Mouse (Mus musculus): ENCODE measurements around the gene Mymx.
"Not testable (repeated sequence)": the region's sequence is repeated elsewhere in the genome, so short reads cannot be mapped to it uniquely, and the experiment has no call there.

Mymx gene

GRCm38 (mm10) chr17:45601877-45602304, at the start of gene Mymx:
Mymx (minus strand) TSS chr17:45602102.
- DNase-seq (ENCODE audit: low read depth, low spot score): no peak

DNA sequence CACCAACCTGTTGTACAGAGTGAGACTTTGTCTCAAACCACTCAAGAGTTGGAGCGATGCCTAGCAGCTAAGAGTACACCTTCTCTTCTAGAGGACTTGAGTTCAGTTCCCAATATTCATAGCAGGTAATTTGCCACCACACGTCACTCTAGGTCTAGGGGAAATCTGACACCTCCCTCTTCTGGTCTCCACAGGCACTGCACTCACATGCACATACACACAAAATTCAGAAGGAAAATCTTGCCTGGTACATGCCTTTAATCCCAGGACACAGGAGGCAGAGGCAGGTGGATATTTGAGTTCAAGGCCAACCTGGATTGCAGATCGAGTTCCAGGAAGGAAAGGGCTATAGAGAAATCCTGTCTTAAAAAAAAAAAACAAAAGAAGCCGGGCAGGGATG, 42.3 kb upstream of the Mymx start:
- no peak for DNase-seq (ENCODE audit: low read depth, low spot score)

- peak; percentile 30 for DNase-seq (ENCODE audit: low read depth, low spot score)
Observed at GRCm38 (mm10) chr17:45642701-45643100, 40.8 kb upstream of the Mymx start.

DNA sequence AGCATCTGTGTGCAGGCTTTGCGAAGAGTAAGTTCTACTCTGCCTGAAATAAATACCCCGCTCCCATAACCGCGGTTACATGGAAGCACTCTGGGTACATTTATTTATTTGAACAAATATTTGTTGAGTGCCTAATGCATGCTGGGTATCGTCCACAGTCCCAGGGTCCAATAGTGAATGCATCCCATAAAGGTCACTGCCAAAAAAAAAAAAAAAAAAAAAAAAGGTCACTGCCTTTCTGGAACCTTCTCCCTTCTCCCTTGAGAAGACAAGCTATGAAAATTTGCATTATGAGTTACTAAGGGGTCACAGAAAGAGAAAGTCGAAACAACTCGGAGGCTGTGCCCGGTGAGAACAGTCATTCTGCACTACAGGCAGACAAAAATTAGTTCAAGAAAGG, 40.1 kb upstream of the Mymx start:
- DNase-seq (ENCODE audit: low read depth, low spot score): no peak

DNA sequence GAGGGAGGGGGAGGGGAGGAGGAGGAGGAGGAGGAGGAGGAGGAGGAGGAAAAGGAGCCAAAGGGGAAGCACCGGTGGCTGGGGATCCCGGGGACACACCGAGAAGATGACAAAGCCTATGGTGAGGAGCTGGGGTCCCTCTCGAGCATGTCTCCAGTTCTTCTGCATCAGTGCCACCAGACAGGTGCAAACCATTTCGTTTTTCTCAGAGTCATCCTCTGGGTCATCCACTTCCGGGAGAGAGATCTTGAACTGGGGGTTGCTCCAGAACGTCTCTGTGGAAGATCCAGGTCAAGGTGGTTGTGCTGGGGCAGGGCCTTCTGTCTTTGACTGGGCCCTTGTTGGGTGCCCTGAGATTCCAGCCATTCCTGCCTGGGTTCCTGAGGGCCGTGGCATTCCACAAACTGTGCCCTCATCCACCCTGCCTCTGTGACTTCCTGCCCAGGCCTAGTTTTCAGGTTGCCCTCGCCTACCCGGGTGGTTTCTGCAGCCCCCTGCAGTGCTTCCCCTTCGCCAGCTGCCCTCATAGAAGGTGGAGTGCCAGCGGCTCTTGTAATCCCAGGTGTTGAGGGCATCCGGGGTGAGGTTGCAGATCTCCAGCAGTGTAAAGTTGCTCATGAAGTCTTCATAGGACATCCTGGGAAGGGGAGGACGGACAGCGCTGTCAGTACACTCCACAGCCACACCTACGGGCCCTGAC, 36.8 kb upstream of the Mymx start:
- no peak for DNase-seq (ENCODE audit: low read depth, low spot score)

DNA sequence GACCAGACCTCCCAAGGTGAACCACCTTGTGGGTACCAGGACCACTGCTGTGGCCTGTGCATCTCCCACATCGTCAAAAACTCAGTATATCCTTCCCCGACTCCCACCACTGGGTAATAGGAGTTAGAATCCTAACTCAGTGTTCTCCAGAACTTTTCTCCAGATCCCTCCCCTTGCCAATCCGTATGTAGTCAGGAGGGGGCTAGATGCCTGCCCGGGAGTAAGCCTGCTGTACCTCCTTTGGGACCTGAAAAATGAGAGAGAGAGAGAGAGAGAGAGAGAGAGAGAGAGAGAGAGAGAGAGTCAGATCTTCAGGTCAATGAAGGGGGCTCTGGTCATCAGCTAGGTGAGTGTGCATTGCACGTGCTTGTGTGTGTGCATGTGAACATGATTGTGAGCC, 32.1 kb upstream of the Mymx start:
- DNase-seq (ENCODE audit: low read depth, low spot score): no peak

DNA sequence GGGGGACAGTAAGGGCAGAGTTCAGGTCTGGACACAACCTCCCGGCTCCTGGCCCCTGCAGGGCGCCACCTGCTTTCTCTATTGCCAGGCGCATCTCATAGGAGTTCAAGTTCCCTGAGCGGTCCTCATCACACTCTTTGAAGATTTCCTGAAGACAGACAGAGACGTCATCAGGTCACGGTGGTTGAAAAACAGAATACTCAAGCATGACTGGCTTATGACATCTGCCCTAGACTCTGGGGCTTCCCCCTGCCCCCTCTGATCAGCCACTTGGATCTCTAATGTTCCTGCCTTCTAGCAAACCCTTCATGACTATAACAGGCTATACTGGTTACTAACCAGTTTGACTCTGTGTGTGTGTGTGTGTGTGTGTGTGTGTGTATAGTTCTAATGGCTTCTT, 30.0 kb upstream of the Mymx start:
- DNase-seq (ENCODE audit: low read depth, low spot score): no peak

- no peak for DNase-seq (ENCODE audit: low read depth, low spot score)
Observed at GRCm38 (mm10) chr17:45630992-45631391, 29.1 kb upstream of the Mymx start.

DNA sequence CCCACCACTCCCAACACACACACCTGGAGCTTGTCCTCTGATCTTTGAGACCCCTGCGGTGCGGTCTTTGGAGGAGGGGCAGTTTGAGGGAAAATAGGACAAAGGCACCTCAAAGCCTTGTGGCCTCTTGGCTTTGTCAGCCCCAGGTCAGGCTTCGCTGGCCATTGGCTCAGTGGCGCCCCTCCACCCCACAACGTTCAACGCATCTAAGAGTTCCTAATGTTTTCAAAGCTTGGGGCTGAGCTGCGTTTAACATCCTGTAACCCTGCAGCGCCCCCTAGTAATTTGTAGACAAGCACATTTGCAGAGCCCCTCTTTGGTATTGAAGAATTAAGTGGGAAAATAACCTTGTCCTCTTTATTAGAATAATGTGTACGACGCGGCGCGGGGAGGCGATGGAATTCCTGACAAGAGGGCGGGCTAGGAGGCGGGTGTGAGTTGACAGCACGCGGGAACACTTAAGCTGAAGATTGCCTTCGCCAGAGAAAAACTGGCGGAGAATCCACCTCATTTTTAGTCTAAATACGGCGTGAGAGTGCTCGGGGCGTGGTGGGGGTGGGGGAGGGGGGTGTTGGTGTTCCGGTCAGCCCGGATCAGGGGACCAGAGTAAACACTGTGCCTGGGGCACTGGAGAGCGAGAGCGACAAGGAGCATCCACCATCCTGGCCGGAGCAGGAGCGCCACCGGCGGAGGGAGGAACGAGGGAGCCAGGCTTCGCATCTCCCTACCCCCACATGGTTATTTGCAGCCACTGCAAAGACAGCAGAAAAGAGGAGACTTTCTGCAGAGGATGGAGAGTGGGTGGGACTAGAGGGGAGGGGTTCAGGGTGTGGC, 28.2 kb upstream of the Mymx start:
- DNase-seq (ENCODE audit: low read depth, low spot score): peak; percentile 44

GRCm38 (mm10) chr17:45628885-45629855, 27.3 kb upstream of the Mymx start:
- DNase-seq (ENCODE audit: low read depth, low spot score): no peak

DNA sequence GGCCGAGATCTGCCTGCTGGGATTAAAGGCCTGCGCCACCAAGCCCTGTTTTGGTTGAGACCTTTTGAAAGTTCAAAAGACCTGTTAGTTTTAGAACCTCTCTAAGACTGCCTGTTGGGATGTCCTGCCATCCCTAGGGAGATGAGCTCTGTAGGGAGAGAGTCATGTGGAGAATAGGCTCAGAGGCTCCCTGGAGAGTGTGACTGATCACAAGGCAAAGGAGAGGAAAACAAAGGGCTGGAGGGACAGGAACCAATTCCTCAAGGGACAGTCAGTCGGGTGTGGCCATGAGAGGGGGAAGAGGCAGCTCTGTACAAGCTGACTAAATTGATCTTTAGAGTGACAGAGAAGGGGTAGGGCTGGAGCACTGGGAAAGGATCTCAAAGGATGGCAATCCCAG, 26.3 kb upstream of the Mymx start:
- DNase-seq (ENCODE audit: low read depth, low spot score): no peak

- peak; percentile 62 for DNase-seq (ENCODE audit: low read depth, low spot score)
Observed at GRCm38 (mm10) chr17:45626577-45627134, 24.8 kb upstream of the Mymx start.

DNA sequence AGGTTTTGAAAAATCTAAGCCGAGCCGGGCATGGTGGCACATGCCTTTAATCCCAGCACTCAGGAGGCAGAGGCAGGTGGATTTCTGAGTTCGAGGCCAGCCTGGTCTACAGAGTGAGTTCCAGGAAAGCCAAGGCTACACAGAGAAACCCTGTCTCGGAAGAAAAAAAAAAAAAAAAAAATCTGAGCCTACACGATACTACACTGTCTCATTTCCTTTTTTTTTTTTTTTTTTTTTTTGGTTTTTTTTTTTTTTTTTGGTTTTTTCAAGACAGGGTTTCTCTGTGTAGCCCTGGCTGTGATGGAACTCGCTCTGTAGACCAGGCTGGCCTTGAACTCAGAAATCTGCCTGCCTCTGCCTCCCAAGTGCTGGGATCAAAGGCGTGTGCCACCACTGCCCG, 21.5 kb upstream of the Mymx start:
- not testable (repeated sequence) for DNase-seq (ENCODE audit: low read depth, low spot score)

DNA sequence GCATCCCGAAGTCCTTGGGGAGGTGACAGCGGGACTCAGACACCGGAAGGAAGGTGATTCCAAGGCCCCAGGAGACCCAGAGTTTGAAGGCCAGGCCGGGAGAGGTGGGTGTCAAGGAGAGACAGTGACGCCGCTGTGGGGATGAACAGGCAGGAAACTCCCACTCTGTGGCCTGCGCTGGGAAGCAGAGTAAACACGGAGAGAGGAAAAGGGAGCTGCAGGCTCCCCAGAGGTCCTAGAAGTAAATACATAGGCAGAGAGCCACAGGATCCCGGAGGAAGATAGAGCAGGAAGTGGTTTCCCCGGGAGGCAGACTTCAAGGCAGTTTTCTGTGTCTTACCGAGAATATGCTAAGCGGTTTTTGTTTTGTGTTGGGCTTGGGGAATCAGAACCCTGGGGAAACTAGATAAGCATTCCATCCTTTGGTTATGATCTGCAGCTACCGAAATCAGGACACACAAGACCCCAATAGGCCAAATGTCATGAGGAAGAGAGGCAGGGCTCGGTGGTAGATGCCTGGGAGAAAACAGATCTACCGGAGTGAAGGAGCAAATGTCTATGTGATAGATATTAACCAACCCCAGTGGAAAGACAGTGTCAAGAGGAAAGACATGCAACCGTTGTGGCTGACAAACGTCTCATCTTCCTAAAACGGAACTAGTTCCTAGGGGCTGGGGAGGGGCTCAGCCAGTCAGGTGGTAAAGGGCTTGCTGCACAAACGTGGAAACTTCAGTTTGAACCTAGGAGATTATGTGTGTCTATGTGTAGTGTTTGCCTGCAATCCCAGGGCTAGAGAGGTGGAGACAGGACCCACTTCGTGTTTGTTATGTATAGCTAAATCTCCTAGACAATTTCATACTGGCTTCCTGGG, 17.7 kb upstream of the Mymx start:
- no peak for DNase-seq (ENCODE audit: low read depth, low spot score)

GRCm38 (mm10) chr17:45618941-45619385, 17.1 kb upstream of the Mymx start:
- no peak for DNase-seq (ENCODE audit: low read depth, low spot score)

- DNase-seq (ENCODE audit: low read depth, low spot score): no peak
Observed at GRCm38 (mm10) chr17:45617655-45618054, 15.8 kb upstream of the Mymx start.

DNA sequence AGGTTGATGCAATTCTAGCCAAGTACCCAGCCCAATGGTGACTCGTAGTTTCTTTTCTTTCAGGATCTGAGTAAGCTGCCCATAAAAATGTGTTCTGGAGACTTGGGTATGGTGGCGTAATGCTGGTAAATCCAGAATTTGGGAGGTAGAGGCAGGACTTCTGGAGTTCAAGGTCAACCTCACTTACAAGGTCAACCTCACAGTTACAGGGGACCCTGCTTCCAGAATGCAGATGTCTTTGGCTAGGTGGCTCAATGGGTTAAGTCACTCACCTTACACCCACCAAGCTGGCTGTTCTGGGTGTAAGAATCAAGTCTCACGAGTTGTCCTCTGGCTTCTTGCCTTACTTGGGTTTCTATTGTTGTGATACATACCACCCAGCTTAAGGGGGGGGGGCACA, 14.8 kb upstream of the Mymx start:
- DNase-seq (ENCODE audit: low read depth, low spot score): no peak

DNA sequence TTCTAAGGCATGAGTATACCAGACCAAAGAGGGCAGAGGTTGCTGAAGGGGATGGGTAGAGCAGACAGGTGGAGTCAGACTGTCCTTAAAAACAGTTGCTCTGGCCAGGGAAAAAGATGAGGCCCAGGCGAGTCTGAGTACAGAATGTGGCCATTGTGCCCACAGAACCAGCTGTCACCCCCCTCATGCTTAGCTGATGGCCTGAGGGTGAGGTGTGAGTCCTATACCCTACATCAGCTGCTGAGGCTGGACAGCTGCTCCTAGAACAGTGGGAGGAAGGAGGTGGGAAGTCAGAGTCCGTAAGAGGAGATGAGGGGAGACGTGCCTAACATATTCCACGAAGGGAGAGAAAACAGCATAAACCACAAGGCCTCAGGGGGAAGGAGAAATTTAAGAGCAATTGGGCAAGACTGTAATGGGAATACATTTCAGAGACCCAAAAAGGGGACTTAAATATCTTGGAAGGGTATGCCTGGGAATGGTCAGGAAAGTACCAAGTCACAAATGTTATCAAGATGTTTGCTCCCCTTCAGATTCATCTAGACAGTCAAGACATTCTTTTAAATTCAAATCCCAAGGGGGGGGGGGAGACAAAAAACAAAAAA, 14.2 kb upstream of the Mymx start:
- no peak for DNase-seq (ENCODE audit: low read depth, low spot score)

GRCm38 (mm10) chr17:45612921-45613320, 11.0 kb upstream of the Mymx start:
- no peak for DNase-seq (ENCODE audit: low read depth, low spot score)

DNA sequence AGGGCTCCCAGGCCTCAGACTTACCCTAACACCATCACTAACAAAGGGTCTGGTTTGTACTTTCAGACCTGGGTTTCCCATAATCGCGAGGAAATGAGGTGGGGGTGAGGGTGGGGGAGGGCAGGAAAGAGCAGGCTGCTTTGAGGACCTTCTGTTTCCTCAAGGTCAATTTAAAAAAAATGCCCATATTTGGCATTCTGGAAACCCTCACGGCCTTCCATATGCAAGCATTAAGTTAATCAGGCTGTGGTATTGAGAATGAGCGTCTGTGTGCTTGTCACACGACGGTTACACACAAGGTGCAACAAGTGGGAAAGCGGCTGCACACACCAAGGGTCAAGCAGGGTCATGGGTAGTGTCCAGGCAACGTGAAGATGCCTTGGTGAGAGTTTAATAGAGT, 10.1 kb upstream of the Mymx start:
- no peak for DNase-seq (ENCODE audit: low read depth, low spot score)

All from retina, adult 2 months (tissue).